Mouse (Mus musculus) 416B (cell line): Measurements from ENCODE around the gene Fbll1.
"Not testable (repeated sequence)": the region's sequence is repeated elsewhere in the genome, so short reads cannot be mapped to it uniquely, and the experiment has no call there.

Source experiments
- DNase-seq: peaks from one replicate; pipeline ENCODE4 v3.0.0; 2011; ENCODE audit warnings: low read depth

Fbll1 gene

DNA sequence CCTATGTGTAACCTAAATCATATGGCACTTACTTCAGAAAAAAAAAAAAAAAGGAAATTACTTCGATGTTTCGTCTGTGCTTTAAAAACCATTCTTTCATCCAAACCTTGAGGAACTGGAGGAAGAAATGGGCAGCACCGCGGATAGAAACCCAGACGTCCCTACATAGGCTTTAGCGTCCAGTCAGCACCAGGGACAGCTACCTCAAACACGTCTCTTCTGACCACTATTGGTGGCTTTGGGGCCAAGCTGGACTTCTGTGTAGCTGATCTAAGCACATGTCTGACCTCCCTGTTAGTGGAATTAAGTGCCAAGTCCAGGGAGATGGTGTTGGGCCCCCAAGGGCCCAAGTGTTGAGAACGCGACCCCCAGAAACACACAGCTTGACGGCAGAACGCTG, at the start of gene Fbll1:
TSS of gene Fbll1 (minus strand) at position 11 of the 400 bp plus-strand sequence.
- DNase-seq = peak; percentile 40

DNA sequence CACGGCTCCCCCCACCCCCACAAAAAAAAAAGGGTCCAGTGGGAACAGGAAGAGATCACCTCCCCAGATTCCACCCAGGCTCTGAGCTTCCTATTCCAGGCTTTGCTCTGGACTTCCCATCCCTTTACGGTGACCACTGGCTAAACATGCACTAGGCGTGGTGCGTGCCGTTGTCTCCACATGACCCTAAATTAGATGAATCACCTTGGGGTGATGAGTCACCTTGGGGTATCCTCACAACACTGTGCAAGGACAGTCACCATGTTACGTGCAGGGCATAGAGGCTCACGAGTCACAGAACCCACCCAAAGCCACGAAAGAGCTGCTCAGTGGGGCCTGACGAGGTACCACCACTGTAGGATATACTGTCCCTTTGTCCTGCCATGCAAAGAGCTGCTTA, 45.6 kb upstream of the Fbll1 start:
- DNase-seq = no peak

GRCm38 (mm10) chr11:35842560-35842959, 43.9 kb upstream of the Fbll1 start:
- peak; percentile 58 for DNase-seq

DNA sequence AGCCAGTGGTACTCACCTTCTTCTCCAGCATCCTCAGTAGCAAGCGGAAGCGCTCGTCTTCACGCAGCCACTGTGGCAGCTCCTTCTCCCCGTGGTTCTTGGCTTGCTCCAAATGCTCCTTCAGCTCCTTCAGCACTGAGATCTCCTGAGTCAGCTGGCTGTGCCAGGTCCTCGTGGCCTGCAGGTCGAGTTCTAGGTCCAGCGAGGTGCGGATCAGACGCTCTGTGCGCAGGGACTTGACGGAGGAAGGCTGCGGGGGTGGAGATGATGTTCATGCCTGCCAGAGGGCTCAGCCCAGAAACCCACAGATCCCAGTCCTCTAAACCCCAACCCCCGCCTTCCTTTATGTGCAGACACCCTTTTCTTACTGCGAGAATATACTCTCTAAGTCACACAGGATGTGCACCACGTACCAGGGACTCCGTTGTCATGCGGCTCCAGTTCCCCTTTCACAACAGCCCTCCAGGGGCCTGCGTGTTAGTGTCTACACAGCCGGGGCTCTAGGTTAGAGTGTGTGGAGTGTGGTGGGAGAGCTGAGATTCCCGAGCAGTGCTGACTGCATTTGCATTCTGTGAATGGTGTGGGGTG, 43.1 kb upstream of the Fbll1 start:
- no peak for DNase-seq

DNA sequence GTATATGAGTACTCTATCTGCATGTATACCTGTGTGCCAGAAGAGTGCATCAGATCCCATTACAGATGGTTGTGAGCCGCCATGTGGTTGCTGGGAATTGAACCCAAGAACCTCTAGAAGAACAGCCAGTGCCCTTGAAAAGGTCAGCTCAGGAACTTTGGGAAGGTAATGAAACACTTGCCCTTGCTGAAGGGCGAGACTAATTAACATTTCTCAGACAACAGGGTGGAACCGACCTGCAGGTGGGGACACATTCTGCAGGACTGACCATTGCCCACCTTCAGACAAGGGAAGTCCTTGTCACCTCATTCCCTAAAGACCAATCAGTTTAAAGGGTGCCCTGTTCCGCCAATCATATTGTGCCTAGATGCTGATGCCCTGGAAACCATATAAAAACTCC, 42.1 kb upstream of the Fbll1 start:
- DNase-seq = not testable (repeated sequence)

DNA sequence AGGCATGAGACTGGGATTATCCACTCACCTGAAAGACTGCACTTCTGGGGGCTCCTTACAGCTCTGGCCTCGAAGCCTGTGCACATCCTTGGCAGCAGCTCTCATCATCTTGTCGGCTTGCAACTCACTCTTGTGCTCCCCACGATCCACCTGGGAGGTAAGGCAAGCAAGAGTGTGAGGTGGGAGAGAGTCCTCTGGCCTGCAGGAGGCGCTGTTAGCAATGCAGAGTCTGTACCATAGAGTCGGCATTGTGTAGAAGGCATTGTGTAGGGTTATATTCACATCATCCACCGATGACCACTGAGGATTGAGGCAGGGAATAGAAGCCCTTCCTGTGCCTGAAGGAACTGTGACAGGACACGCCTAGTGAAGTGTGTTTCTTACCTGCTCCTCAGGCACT, 41.6 kb upstream of the Fbll1 start:
- DNase-seq = peak; percentile 54

GRCm38 (mm10) chr11:35838345-35839338, 40.0 kb upstream of the Fbll1 start:
- peak; percentile 95 for DNase-seq

- DNase-seq = peak; percentile 43
Observed at GRCm38 (mm10) chr11:35837156-35838126, 38.8 kb upstream of the Fbll1 start.

- DNase-seq = peak; percentile 94
Observed at GRCm38 (mm10) chr11:35834022-35834760, 35.5 kb upstream of the Fbll1 start, which contains the start of gene Rars. TSS of gene Rars (minus strand) at chr11:35834506.

GRCm38 (mm10) chr11:35833270-35833669, 34.6 kb upstream of the Fbll1 start:
- DNase-seq = peak; percentile 31

DNA sequence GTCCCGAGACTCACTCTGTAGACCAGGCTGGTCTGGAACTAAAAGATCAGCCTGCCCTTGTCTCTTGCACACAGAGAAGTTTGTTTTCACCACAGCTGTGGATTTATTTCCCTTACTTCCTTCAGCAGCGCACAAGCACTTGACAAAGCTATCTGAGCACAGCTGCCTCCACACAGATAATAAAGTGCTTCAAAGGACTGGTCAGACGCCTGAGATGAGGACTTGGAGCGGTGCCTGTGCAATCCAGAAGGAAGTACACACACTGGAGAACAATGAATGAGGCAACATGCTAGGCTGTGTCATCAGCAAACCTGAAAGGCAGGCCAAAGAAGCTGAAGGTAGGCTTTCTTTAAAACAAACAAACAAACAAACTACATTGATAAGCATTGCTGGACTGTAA, 33.5 kb upstream of the Fbll1 start:
- DNase-seq = no peak

DNA sequence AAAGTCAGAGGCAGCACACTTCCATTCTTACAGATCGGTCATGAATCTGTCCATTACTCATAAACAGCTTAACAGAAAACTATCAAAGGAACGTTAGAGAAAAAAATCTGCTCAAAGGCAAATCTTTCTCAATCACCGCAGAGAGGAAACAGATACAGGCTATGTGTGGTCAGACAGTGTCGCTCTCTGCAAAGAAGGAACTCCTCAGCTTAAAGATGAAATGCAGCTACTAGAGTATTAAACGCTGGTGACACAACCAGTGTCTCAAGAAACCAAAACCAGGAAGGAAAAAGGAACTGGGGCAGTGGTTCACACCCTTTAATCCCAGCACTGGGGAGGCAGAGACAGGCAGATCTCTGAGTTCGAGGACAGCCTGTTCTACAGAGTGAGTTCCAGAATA, 29.0 kb upstream of the Fbll1 start:
- peak; percentile 75 for DNase-seq

GRCm38 (mm10) chr11:35816316-35816715, 17.6 kb upstream of the Fbll1 start:
- peak; percentile 54 for DNase-seq

DNA sequence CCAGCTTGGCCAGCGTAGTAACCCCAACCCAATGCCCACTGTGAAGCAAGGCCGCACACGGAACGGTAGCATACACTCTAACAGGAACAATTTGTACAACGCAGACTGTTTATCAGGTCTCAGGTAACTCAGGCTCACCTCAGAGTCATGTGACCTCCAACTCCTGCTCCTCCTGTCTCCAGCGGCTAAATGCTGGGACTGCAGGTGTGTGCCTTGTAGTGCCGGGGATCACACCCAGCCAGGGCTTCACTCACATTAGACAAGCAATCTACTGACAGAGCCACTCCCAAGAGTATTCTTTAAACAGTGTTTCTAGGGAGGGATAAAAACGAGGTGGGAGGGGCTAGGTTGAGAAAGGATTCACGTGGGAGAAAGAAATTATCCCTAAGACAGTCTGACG, 12.8 kb upstream of the Fbll1 start:
- no peak for DNase-seq

- no peak for DNase-seq
Observed at GRCm38 (mm10) chr11:35801332-35801731, 2.6 kb upstream of the Fbll1 start.

DNA sequence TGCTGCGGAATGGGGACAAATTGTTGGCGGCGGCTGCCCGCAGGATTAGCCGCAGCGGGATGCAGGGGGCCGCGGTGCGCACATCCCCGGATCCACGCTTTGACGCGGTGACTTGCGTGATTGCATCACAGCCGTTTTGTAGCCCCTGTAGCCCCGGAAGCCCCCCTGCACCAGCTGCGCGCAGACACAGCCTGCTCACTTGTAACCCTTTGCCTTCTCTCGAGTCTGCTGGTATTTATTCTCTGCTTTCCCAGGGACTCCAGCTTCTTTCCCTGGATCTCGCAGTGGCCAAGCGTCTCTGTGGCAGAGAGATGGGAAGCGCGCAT, 226 bp downstream of the Fbll1 start:
- no peak for DNase-seq

DNA sequence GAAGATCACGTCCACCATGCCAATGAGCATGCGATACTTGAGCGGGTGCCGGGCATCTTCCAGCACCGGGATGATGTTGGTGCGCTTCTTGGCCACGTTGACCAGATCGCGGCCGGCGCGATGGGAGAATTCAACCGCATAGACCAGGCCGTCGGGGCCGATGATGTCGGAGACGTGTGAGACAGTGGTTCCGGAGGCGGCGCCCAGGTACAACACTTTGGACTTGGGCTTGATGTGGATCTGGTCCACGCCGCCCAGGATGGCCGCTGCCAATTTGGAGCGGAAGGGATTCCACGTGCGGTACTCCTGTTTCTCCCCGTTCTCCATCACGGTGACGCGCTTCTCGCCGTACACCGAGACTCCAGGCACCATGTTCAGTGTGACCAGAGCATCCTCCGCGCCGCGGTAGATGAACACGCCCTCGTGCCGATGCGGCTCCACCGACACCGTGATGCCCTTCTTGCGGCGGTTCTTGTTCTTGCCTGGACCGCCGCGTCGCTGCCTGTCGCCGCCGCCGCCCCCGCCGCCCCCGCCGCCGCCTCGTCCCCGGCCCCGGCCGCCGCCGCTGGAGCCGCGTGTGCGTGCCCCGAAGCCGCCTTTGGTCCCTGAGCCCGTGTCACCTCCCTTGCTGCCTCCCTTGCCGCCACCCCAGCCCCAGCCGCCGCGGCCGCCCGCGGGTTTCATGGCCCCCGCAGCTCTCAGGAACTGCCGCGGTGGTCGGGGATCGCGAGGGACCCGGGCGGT, 761 bp downstream of the Fbll1 start:
- DNase-seq = no peak

DNA sequence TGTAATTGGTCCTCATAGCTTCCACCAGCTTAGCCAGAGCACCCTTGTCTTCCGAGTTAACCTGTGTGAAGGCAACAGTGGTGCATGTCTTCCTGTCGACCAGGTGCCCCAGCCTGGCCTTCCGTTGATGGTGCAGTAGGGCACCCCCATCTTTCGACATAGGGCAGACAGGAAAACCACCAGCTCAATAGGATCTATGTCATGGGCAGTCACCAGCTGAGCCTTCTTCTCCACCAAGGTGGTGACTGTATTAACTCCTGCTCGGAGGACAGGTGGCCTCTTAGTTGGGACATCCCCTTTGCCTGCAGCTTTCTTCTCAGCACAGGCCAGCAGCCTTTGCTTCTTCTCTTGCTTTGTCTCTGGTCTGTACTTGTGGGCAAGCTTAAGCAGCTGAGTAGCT, 5.9 kb downstream of the Fbll1 start:
- DNase-seq = peak; percentile 18

- DNase-seq = no peak
Observed at GRCm38 (mm10) chr11:35788443-35788842, 10.2 kb downstream of the Fbll1 start.

GRCm38 (mm10) chr11:35784537-35784936, 14.1 kb downstream of the Fbll1 start:
- DNase-seq = no peak

GRCm38 (mm10) chr11:35784002-35784401, 14.7 kb downstream of the Fbll1 start:
- DNase-seq = no peak
